Mouse (Mus musculus) limb, embryonic 11.5 days (tissue): Measurements from ENCODE around the gene Trappc5. TPM values are rescaled to one million over a fixed set of nuclear protein-coding genes. Genes with fewer than 3 reads are reported as not detected.
A peak's percentile ranks its signal among the peaks of the same experiment; 100 is the strongest.

Experiments used
- ATAC-seq: fragments of 200-750 bp; cut with Nextera tagmentation; 2 replicates; pipeline ENCODE4 v1.8.0; 2017; ENCODE audit warnings: low read depth; ENCODE audit not compliant: insufficient number of reproducible peaks, low FRiP score, low TSS enrichment
- DNase-seq: peaks from one replicate; pipeline ENCODE4 v3.0.0-alpha.2; 2015; ENCODE audit warnings: low spot score
- H3K27ac ChIP-seq: fragments of 300-500 bp; sonication (generic); replicated peaks from 2 replicates; pipeline ENCODE4 v1.5.1; 2014; ENCODE audit warnings: low read depth, mild to moderate bottlenecking, low read length
- H3K27me3 ChIP-seq: fragments of 300-500 bp; sonication (generic); 2 replicates; pipeline ENCODE4 v1.6.1; 2014; ENCODE audit warnings: mild to moderate bottlenecking, low read length, mixed read lengths; ENCODE audit not compliant: control insufficient read depth, insufficient read depth
- H3K36me3 ChIP-seq: fragments of 300-500 bp; sonication (generic); 2 replicates; pipeline ENCODE4 v1.6.1; 2014; ENCODE audit warnings: mild to moderate bottlenecking, low read length, moderate library complexity, mixed read lengths; ENCODE audit not compliant: control insufficient read depth, insufficient read depth
- H3K4me1 ChIP-seq: fragments of 300-500 bp; sonication (generic); 2 replicates; pipeline ENCODE4 v1.6.1; 2014; ENCODE audit warnings: low read length, mixed read lengths; ENCODE audit not compliant: control insufficient read depth, insufficient read depth
- H3K4me2 ChIP-seq: fragments of 300-500 bp; sonication (generic); 2 replicates; pipeline ENCODE4 v1.6.1; 2014; ENCODE audit warnings: low read depth, mild to moderate bottlenecking, moderate library complexity; ENCODE audit not compliant: severe bottlenecking
- H3K4me3 ChIP-seq: fragments of 300-500 bp; sonication (generic); 2 replicates; pipeline ENCODE4 v1.5.1; 2014; ENCODE audit warnings: low read depth, low read length
- H3K9ac ChIP-seq: fragments of 300-500 bp; sonication (generic); 2 replicates; pipeline ENCODE4 v1.6.1; 2014; ENCODE audit warnings: mild to moderate bottlenecking, low read length
- H3K9me3 ChIP-seq: fragments of 300-500 bp; sonication (generic); 2 replicates; pipeline ENCODE4 v1.6.1; 2016; ENCODE audit warnings: low read length; ENCODE audit not compliant: control insufficient read depth
- WGBS: fragments of 180-500 bp; shearing (Covaris S2); extraction: QIAGEN DNeasy Blood & Tissue Kit; methylation state at CpG from one replicate; pipeline ENCODE4 v1.1.7; 2014; 5-methylcytosine and 5-hydroxymethylcytosine counted together
- polyA plus RNA-seq: library from polyadenylated mRNA; unstranded; fragments of >200 nt; fragmentation: Nextera tagmentation; extraction: Ambion mirVana; gene quantifications from 2 replicates; pipeline ENCODE4 v1.2.1, GENCODE M21; 2014

The Trappc5 gene
- polyA plus RNA-seq, 1 experiment from 2014 or later, result 31.9 TPM

DNA sequence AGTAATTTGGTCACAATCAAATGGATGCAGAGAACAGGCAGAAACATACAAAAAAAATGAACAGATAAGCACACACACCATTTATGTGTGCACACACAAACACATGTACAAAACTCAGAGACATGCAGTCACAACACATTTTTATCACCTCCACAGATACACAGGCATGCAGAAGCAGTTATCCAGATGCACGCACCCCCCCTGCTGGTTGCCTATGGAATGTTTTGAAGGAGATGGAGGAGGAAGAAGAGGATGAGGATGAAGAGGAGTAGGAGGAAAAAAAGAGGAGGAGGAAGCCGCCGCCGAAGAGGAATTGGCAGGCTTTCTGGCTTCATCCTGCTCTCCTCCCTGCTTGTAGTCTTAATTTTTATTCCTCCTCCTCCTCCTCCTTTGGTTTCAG is 29.6 kb downstream of the Trappc5 start:
- ATAC-seq (no peak), DNase-seq (no peak)
- 58% methylated on average over 4 of the region's 4 CpGs for WGBS
- H3K4me3 ChIP-seq, result no peak overlapping the region
- no peaks in the 10 kb centered on the region for H3K27me3 ChIP-seq
- no peaks in the 10 kb centered on the region for H3K4me1 ChIP-seq
- no peaks in the 10 kb centered on the region for H3K36me3 ChIP-seq
- no peak overlapping the region for H3K4me2 ChIP-seq
- H3K27ac ChIP-seq, result no peak overlapping the region
- no peak overlapping the region for H3K9ac ChIP-seq
- no peaks in the 10 kb centered on the region for H3K9me3 ChIP-seq

DNA sequence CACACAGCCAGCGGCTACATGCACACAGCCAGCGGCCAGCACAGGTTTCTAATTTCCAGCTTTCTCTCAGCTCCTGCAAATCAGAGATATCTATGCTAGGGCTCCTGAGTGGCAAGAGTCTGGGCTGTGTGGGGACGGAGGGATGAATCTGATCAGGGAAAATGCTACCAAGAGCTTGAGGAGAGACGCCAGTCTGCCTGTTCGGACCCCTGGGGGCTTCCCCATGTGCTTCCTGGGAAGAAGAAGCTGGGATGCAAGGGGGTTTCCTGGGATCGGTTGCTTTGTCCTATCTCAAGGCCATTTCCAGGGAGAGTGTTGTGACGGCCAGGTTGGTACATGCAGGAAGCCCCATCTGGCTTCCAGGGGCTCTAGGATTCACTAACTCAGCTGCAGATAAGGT is 31.5 kb downstream of the Trappc5 start:
- Histone ChIP-seq H3K4me3 (no peak overlapping the region), H3K27me3 (no peaks in the 10 kb centered on the region), H3K9ac (no peak overlapping the region), H3K9me3 (no peaks in the 10 kb centered on the region), H3K27ac (no peak overlapping the region), H3K4me1 (no peaks in the 10 kb centered on the region), H3K4me2 (no peak overlapping the region), H3K36me3 (no peaks in the 10 kb centered on the region)
- 72% methylated on average over 7 of the region's 7 CpGs for WGBS
- DNase-seq, result no peak
- no peak for ATAC-seq

GRCm38 (mm10) chr8:3710312-3710711 is 34.2 kb downstream of the Trappc5 start:
- 79% methylated on average over 3 of the region's 3 CpGs for WGBS
- Histone ChIP-seq H3K27ac (no peak overlapping the region), H3K36me3 (no peaks in the 10 kb centered on the region), H3K4me1 (no peaks in the 10 kb centered on the region), H3K9ac (no peak overlapping the region), H3K9me3 (no peaks in the 10 kb centered on the region), H3K27me3 (no peaks in the 10 kb centered on the region), H3K4me3 (no peak overlapping the region), H3K4me2 (no peak overlapping the region)
- ATAC-seq, result no peak
- no peak for DNase-seq

GRCm38 (mm10) chr8:3711646-3712045 is 35.5 kb downstream of the Trappc5 start:
- Histone ChIP-seq H3K27me3 (no peaks in the 10 kb centered on the region), H3K27ac (no peak overlapping the region), H3K36me3 (no peaks in the 10 kb centered on the region), H3K4me3 (no peak overlapping the region), H3K4me2 (no peak overlapping the region), H3K9ac (no peak overlapping the region), H3K4me1 (no peaks in the 10 kb centered on the region), H3K9me3 (no peaks in the 10 kb centered on the region)
- 72% methylated on average over 2 of the region's 2 CpGs for whole genome bisulfite sequencing
- ATAC-seq (no peak), DNase-seq (no peak)

DNA sequence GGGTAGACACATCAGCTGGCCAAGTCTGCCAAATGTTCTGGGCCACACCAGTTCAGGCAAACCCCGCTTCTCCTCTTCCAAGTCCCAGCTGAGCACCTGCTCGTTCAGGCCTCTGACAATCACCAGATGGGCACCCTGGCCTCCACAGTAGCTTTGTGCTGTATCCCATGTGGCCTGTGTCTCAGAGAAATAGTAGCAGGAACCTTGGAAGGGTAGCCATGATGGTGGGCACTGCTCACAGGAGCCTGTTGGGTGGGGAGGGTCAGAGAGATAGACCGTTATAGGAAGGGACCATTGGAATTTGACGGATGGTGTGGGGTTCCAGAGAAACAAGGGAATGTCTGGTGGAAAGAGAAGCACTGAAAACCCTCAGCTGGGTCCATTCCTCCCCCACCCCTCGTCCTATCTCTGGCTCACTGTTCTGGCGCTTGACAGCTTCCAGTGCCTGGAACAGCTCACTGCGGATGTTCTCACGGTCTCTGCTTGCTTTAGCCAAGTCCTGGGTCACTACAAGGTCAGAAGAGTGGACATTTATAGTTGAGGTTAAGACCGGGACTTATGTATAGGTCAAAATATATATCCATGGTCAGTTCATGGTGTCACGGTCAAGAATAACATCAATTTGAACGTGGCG is 41.3 kb downstream of the Trappc5 start:
- Histone ChIP-seq H3K9me3 (no peaks in the 10 kb centered on the region), H3K4me3 (no peak overlapping the region), H3K4me2 (no peak overlapping the region), H3K27me3 (no peaks in the 10 kb centered on the region), H3K4me1 (no peaks in the 10 kb centered on the region), H3K27ac (no peak overlapping the region), H3K9ac (no peak overlapping the region), H3K36me3 (no peaks in the 10 kb centered on the region)
- DNase-seq, result no peak
- 86% methylated on average over 12 of the region's 12 CpGs for WGBS
- ATAC-seq, result no peak

GRCm38 (mm10) chr8:3718559-3718958 is 42.5 kb downstream of the Trappc5 start:
- DNase-seq (peak; percentile 77), ATAC-seq (no peak)
- H3K27ac ChIP-seq, result no peak overlapping the region
- 12% methylated on average over 14 of the region's 14 CpGs for WGBS
- H3K4me3 ChIP-seq, result no peak overlapping the region
- no peaks in the 10 kb centered on the region for H3K27me3 ChIP-seq
- no peaks in the 10 kb centered on the region for H3K9me3 ChIP-seq
- H3K9ac ChIP-seq, result no peak overlapping the region
- no peaks in the 10 kb centered on the region for H3K4me1 ChIP-seq
- no peak overlapping the region for H3K4me2 ChIP-seq
- H3K36me3 ChIP-seq, result no peaks in the 10 kb centered on the region

- Histone ChIP-seq H3K36me3 (no peaks in the 10 kb centered on the region), H3K4me1 (no peaks in the 10 kb centered on the region), H3K27ac (no peak within 1 kb of the TSS), H3K4me3 (no peak within 1 kb of the TSS), H3K9me3 (no peaks in the 10 kb centered on the region), H3K27me3 (no peaks in the 10 kb centered on the region), H3K9ac (no peak within 1 kb of the TSS), H3K4me2 (no peak within 1 kb of the TSS)
- 79% methylated on average over 5 of the region's 5 CpGs for WGBS
- DNase-seq (no peak), ATAC-seq (no peak)
Measured at GRCm38 (mm10) chr8:3720551-3720950, 44.5 kb downstream of the Trappc5 start, which contains the start of gene Clec4g. Gene Clec4g (minus strand): TSS chr8:3720651.

DNA sequence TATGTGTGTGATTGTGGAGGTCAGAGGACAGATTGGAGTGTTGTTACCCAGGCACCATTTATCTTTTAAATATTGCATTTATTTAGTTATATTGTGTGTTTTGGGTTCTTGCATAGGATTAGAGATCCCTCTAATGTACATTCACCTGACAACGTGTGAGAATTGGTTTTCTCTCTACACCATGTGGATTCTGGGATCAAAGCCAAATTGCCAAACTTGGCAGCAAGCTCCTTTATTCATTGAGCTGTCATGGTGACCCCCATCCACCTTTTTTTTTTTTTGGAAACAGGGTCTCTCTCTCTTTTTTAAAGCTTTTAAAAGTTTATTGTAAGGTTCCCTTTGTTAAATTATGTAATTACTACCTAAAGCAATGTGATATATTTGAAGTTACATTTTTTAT is 44.9 kb downstream of the Trappc5 start:
- Histone ChIP-seq H3K27me3 (no peaks in the 10 kb centered on the region), H3K36me3 (no peaks in the 10 kb centered on the region), H3K27ac (no peak overlapping the region), H3K9ac (no peak overlapping the region), H3K4me3 (no peak overlapping the region), H3K4me2 (no peak overlapping the region), H3K4me1 (no peaks in the 10 kb centered on the region), H3K9me3 (no peaks in the 10 kb centered on the region)
- DNase-seq, result no peak
- ATAC-seq, result no peak
- 55% methylated on average over 1 of the region's 1 CpGs for WGBS
